Mouse (Mus musculus) thymus, adult 2 months (tissue): ENCODE measurements around the gene Thada. TPM values are rescaled to one million over a fixed set of nuclear protein-coding genes. Genes with fewer than 3 reads are reported as not detected.

Experiments
- DNase-seq: peaks from one replicate; pipeline ENCODE4 v3.0.0; 2021
- H3K27ac ChIP-seq: fragments of 200-500 bp; 2 replicates; pipeline ENCODE4 v1.5.1; 2012; ENCODE audit warnings: low read length, control low read depth; ENCODE audit not compliant: control insufficient read depth, insufficient read depth
- H3K27me3 ChIP-seq: fragments of 200-500 bp; 2 replicates; pipeline ENCODE4 v1.6.1; 2012; ENCODE audit warnings: mild to moderate bottlenecking, low read length, moderate library complexity, mixed read lengths; ENCODE audit not compliant: control insufficient read depth, insufficient read depth
- H3K36me3 ChIP-seq: fragments of 200-500 bp; 2 replicates; pipeline ENCODE4 v1.6.1; 2012; ENCODE audit warnings: mild to moderate bottlenecking, low read length, moderate library complexity; ENCODE audit not compliant: control insufficient read depth, insufficient read depth
- H3K4me1 ChIP-seq: fragments of 200-500 bp; replicated peaks from 2 replicates; pipeline ENCODE4 v1.6.1; 2012; ENCODE audit warnings: low read length; ENCODE audit not compliant: control insufficient read depth, insufficient read depth
- H3K4me3 ChIP-seq: fragments of 200-500 bp; 2 replicates; pipeline ENCODE4 v1.5.1; 2012; ENCODE audit warnings: mild to moderate bottlenecking, low read length, control low read depth, moderate library complexity; ENCODE audit not compliant: control insufficient read depth, insufficient read depth
- CTCF ChIP-seq: fragments of 200-500 bp; IDR thresholded peaks from 2 replicates; pipeline ENCODE4 v1.5.1; 2012; ENCODE audit warnings: mild to moderate bottlenecking, control low read depth, low read length, moderate library complexity, borderline replicate concordance; ENCODE audit not compliant: control insufficient read depth, poor library complexity, insufficient read depth; ENCODE audit errors: extremely low read depth
- POLR2A ChIP-seq: fragments of 200-500 bp; IDR thresholded peaks from 2 replicates; pipeline ENCODE4 v1.6.1; 2012; ENCODE audit warnings: mild to moderate bottlenecking, low read length, control low read depth, moderate library complexity; ENCODE audit not compliant: control insufficient read depth, poor library complexity, insufficient read depth; ENCODE audit errors: extremely low read depth
- WGBS: fragments of 180-500 bp; shearing (Covaris S2); methylation state at CpG from one replicate; pipeline ENCODE4 v1.1.7; 2018; 5-methylcytosine and 5-hydroxymethylcytosine counted together
- polyA plus RNA-seq: library from polyadenylated mRNA; depleted of rRNA; stranded (reverse); fragments of >200 nt; gene quantifications from 2 replicates; pipeline ENCODE4 v1.2.3, GENCODE M21; 2012

Thada gene
- polyA plus RNA-seq, 1 experiment = 40.1 TPM

- H3K27ac ChIP-seq = peak overlapping the region; percentile 99
- H3K4me1 ChIP-seq = peaks cover 34% of the 10 kb centered on the region
- no peaks in the 10 kb centered on the region for H3K36me3 ChIP-seq
- 6% methylated on average over 6 of the region's 6 CpGs for WGBS
- no peak overlapping the region for H3K4me3 ChIP-seq
- H3K27me3 ChIP-seq = no peaks in the 10 kb centered on the region
- no peak for TF ChIP-seq CTCF
- TF ChIP-seq POLR2A = no peak
- peak; percentile 61 for DNase-seq
These were observed 135.5 kb downstream of the Thada start for GRCm38 (mm10) chr17:84330506-84330905.

GRCm38 (mm10) chr17:84329906-84330470 is 136.0 kb downstream of the Thada start:
- DNase-seq = peak; percentile 26
- Histone ChIP-seq H3K27me3 (no peaks in the 10 kb centered on the region), H3K4me1 (peaks cover 34% of the 10 kb centered on the region), H3K4me3 (no peak overlapping the region), H3K36me3 (no peaks in the 10 kb centered on the region), H3K27ac (peak overlapping the region; percentile 99)
- WGBS = 45% methylated on average over 4 of the region's 4 CpGs
- TF ChIP-seq POLR2A = no peak

- Histone ChIP-seq H3K27ac (peak overlapping the region; percentile 5; the same call in 1 of the 2 replicates), H3K4me1 (peaks cover 34% of the 10 kb centered on the region), H3K36me3 (no peaks in the 10 kb centered on the region), H3K4me3 (no peak overlapping the region), H3K27me3 (no peaks in the 10 kb centered on the region)
- 25% methylated on average over 2 of the region's 2 CpGs for WGBS
- TF ChIP-seq CTCF (no peak), POLR2A (no peak)
- peak; percentile 18 for DNase-seq
These were observed 137.5 kb downstream of the Thada start for GRCm38 (mm10) chr17:84328526-84328925.

GRCm38 (mm10) chr17:84327051-84327925 is 138.7 kb downstream of the Thada start:
- Histone ChIP-seq H3K27ac (peak overlapping the region; percentile 12; the same call in 1 of the 2 replicates), H3K4me3 (no peak overlapping the region), H3K27me3 (no peaks in the 10 kb centered on the region), H3K4me1 (peaks cover 28% of the 10 kb centered on the region), H3K36me3 (no peaks in the 10 kb centered on the region)
- no peak for DNase-seq
- 90% methylated on average over 12 of the region's 12 CpGs for WGBS
- TF ChIP-seq CTCF = no peak
- no peak for TF ChIP-seq POLR2A

GRCm38 (mm10) chr17:84322176-84322575 is 143.8 kb downstream of the Thada start:
- Histone ChIP-seq H3K27ac (no peak overlapping the region), H3K27me3 (no peaks in the 10 kb centered on the region), H3K4me3 (no peak overlapping the region), H3K4me1 (no peaks in the 10 kb centered on the region; the same call in 1 of the 2 replicates), H3K36me3 (no peaks in the 10 kb centered on the region)
- DNase-seq = no peak
- 93% methylated on average over 4 of the region's 4 CpGs for WGBS
- TF ChIP-seq POLR2A (no peak), CTCF (no peak)

- 92% methylated on average over 5 of the region's 5 CpGs for WGBS
- no peaks in the 10 kb centered on the region; the same call in 1 of the 2 replicates for H3K4me1 ChIP-seq
- no peak for DNase-seq
- no peaks in the 10 kb centered on the region for H3K36me3 ChIP-seq
- H3K4me3 ChIP-seq = no peak overlapping the region
- TF ChIP-seq POLR2A (no peak), CTCF (no peak)
- H3K27me3 ChIP-seq = no peaks in the 10 kb centered on the region
- H3K27ac ChIP-seq = no peak overlapping the region
These were observed 144.7 kb downstream of the Thada start for GRCm38 (mm10) chr17:84321351-84321750.
